Mouse (Mus musculus) cerebral cortex, adult 2 months (tissue): Measurements from ENCODE around the gene Tcerg1l.

Source experiments
- WGBS: fragments of 180-500 bp; shearing (Covaris S2); methylation state at CpG from one replicate; pipeline ENCODE4 v1.1.7; 2018; 5-methylcytosine and 5-hydroxymethylcytosine counted together

Gene Tcerg1l

GRCm38 (mm10) chr7:138397485-138398181, at the start of gene Tcerg1l:
Gene Tcerg1l (minus strand): TSS chr7:138397730.
- under 1% methylated on average over 63 of the region's 76 CpGs for WGBS

GRCm38 (mm10) chr7:138442096-138442495, 44.6 kb upstream of the Tcerg1l start:
- 79% methylated on average over 4 of the region's 4 CpGs for WGBS

- WGBS, result 72% methylated on average over 4 of the region's 4 CpGs
Measured at GRCm38 (mm10) chr7:138432541-138432940, 35.0 kb upstream of the Tcerg1l start.

GRCm38 (mm10) chr7:138429916-138430315, 32.4 kb upstream of the Tcerg1l start:
- WGBS, result 79% methylated on average over 7 of the region's 7 CpGs

- WGBS, result 58% methylated on average over 1 of the region's 1 CpGs
Measured at GRCm38 (mm10) chr7:138428826-138429225, 31.3 kb upstream of the Tcerg1l start.

GRCm38 (mm10) chr7:138427441-138427840, 29.9 kb upstream of the Tcerg1l start:
- WGBS, result 65% methylated on average over 3 of the region's 3 CpGs

- 57% methylated on average over 5 of the region's 5 CpGs for WGBS
Measured at GRCm38 (mm10) chr7:138413496-138413895, 16.0 kb upstream of the Tcerg1l start.

- WGBS, result 87% methylated on average over 5 of the region's 5 CpGs
Measured at GRCm38 (mm10) chr7:138401641-138402040, 4.1 kb upstream of the Tcerg1l start.

- 79% methylated on average over 8 of the region's 8 CpGs for WGBS
Measured at GRCm38 (mm10) chr7:138400506-138401272, 3.2 kb upstream of the Tcerg1l start.

- WGBS, result 5% methylated on average over 21 of the region's 21 CpGs
Measured at GRCm38 (mm10) chr7:138398182-138398793, 758 bp upstream of the Tcerg1l start.

GRCm38 (mm10) chr7:138396863-138397484, 556 bp downstream of the Tcerg1l start:
- under 1% methylated on average over 39 of the region's 41 CpGs for WGBS

- 26% methylated on average over 13 of the region's 13 CpGs for WGBS
Measured at GRCm38 (mm10) chr7:138396109-138396862, 1.2 kb downstream of the Tcerg1l start.

GRCm38 (mm10) chr7:138389941-138390340, 7.6 kb downstream of the Tcerg1l start:
- WGBS, result 90% methylated on average over 6 of the region's 6 CpGs

- WGBS, result 78% methylated on average over 3 of the region's 3 CpGs
Measured at GRCm38 (mm10) chr7:138389071-138389470, 8.5 kb downstream of the Tcerg1l start.

GRCm38 (mm10) chr7:138379221-138379620, 18.3 kb downstream of the Tcerg1l start:
- 87% methylated on average over 3 of the region's 3 CpGs for WGBS

GRCm38 (mm10) chr7:138378546-138378945, 19.0 kb downstream of the Tcerg1l start:
- WGBS, result 94% methylated on average over 4 of the region's 4 CpGs

- WGBS, result 81% methylated on average over 7 of the region's 7 CpGs
Measured at GRCm38 (mm10) chr7:138375573-138375972, 22.0 kb downstream of the Tcerg1l start.

- WGBS, result 81% methylated on average over 7 of the region's 7 CpGs
Measured at GRCm38 (mm10) chr7:138374376-138374775, 23.2 kb downstream of the Tcerg1l start.

- WGBS, result 88% methylated on average over 5 of the region's 5 CpGs
Measured at GRCm38 (mm10) chr7:138373530-138373929, 24.0 kb downstream of the Tcerg1l start.

GRCm38 (mm10) chr7:138367570-138367969, 30.0 kb downstream of the Tcerg1l start:
- WGBS, result 69% methylated on average over 7 of the region's 7 CpGs

GRCm38 (mm10) chr7:138365519-138365918, 32.0 kb downstream of the Tcerg1l start:
- 65% methylated on average over 8 of the region's 8 CpGs for WGBS
